Mouse (Mus musculus): ENCODE data around the gene Snx9.

The Snx9 gene

GRCm38 (mm10) chr17:5886943-5887800 lies 46.0 kb downstream of the Snx9 start:
- DNase-seq = no peak

- peak; percentile 73 to 79 for DNase-seq
Observed at GRCm38 (mm10) chr17:5890429-5890828, 49.3 kb downstream of the Snx9 start.

- no peak for DNase-seq
Observed at GRCm38 (mm10) chr17:5891933-5892683, 51.0 kb downstream of the Snx9 start.

GRCm38 (mm10) chr17:5893092-5893491 lies 52.0 kb downstream of the Snx9 start:
- no peak for DNase-seq

- no peak for DNase-seq
Observed at GRCm38 (mm10) chr17:5893574-5894148, 52.5 kb downstream of the Snx9 start.

- DNase-seq = no peak
Observed at GRCm38 (mm10) chr17:5896066-5896465, 54.9 kb downstream of the Snx9 start.

GRCm38 (mm10) chr17:5896607-5897006 lies 55.5 kb downstream of the Snx9 start:
- peak in 1 of 2 experiments; percentile 26 for DNase-seq

GRCm38 (mm10) chr17:5897326-5898200 lies 56.4 kb downstream of the Snx9 start:
- DNase-seq = no peak

- no peak for DNase-seq
Observed at GRCm38 (mm10) chr17:5899251-5899650, 58.1 kb downstream of the Snx9 start.

GRCm38 (mm10) chr17:5901381-5901780 lies 60.3 kb downstream of the Snx9 start:
- no peak for DNase-seq

- no peak for DNase-seq
Observed at GRCm38 (mm10) chr17:5903630-5904301, 62.6 kb downstream of the Snx9 start.

GRCm38 (mm10) chr17:5909681-5910080 lies 68.6 kb downstream of the Snx9 start:
- no peak for DNase-seq

GRCm38 (mm10) chr17:5911591-5911990 lies 70.5 kb downstream of the Snx9 start:
- DNase-seq = no peak

- no peak for DNase-seq
Observed at GRCm38 (mm10) chr17:5912797-5913196, 71.7 kb downstream of the Snx9 start.

- DNase-seq = no peak
Observed at GRCm38 (mm10) chr17:5914217-5914616, 73.1 kb downstream of the Snx9 start.

GRCm38 (mm10) chr17:5921954-5922353 lies 80.8 kb downstream of the Snx9 start:
- no peak for DNase-seq

GRCm38 (mm10) chr17:5923281-5923680 lies 82.2 kb downstream of the Snx9 start:
- peak; percentile 42 to 45 for DNase-seq

GRCm38 (mm10) chr17:5924238-5924637 lies 83.1 kb downstream of the Snx9 start:
- no peak for DNase-seq

GRCm38 (mm10) chr17:5926710-5927109 lies 85.6 kb downstream of the Snx9 start:
- no peak for DNase-seq

- no peak for DNase-seq
Observed at GRCm38 (mm10) chr17:5929031-5929430, 87.9 kb downstream of the Snx9 start.

GRCm38 (mm10) chr17:5932161-5932560 lies 91.0 kb downstream of the Snx9 start:
- no peak for DNase-seq

All from cerebellum, postnatal 36 days (tissue).